Mouse (Mus musculus): Measurements from ENCODE around the gene Vdac2. TPM values are rescaled to one million over a fixed set of nuclear protein-coding genes. Genes with fewer than 3 reads are reported as not detected.

The Vdac2 gene
- polyA plus RNA-seq, 1 experiment from 2014 or later, result 129 TPM

DNA sequence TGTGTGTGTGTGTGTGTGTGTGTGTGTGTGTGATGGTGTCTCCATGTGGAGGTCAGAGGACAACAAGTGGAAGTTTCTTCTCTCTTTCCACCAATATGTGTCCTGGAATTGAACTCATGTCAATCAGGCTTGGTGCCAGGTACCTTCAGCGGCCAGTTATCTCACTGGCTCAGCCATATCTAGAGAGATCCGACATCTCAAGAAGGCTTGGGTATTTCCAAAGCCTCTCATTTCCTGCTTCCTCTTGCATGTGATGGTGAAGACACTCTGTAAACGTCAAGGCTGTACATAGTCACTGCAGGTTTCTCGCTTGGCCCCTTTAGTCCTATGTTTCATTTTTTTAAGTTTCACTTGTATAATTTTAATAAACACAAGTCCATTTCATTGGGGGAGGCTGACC, 11.8 kb upstream of the Vdac2 start:
- peak; percentile 25; the same call in 1 of the 2 replicates for ATAC-seq
- H3K27ac ChIP-seq (ENCODE audit: low read depth), result peak overlapping the region; percentile 60
- no peaks in the 10 kb centered on the region for H3K36me3 ChIP-seq (replicated peaks; ENCODE audit: insufficient read depth, low read length)
- no peak overlapping the region for H3K9ac ChIP-seq (replicated peaks)
- H3K27me3 ChIP-seq (ENCODE audit: insufficient read depth, low read length), result no peaks in the 10 kb centered on the region
- WGBS (ENCODE audit: insufficient replicate concordance), result 44% methylated on average over 4 of the region's 4 CpGs
- 0 out of 2 replicates have a peak, but pooled peaks have one; percentile 20 for TF ChIP-seq EP300 (IDR thresholded peaks at IDR 0.05; ENCODE audit: low read depth)
- no peak for TF ChIP-seq CTCF (IDR thresholded peaks at IDR 0.05; ENCODE audit: low read depth)
- H3K4me3 ChIP-seq (ENCODE audit: low read depth, low read length), result no peak overlapping the region
- H3K9me3 ChIP-seq (ENCODE audit: low read length), result no peaks in the 10 kb centered on the region
- H3K4me2 ChIP-seq (ENCODE audit: low read depth, low read length), result no peak overlapping the region
- peaks cover 10% of the 10 kb centered on the region for H3K4me1 ChIP-seq (ENCODE audit: insufficient read depth)
- DNase-seq, result no peak

DNA sequence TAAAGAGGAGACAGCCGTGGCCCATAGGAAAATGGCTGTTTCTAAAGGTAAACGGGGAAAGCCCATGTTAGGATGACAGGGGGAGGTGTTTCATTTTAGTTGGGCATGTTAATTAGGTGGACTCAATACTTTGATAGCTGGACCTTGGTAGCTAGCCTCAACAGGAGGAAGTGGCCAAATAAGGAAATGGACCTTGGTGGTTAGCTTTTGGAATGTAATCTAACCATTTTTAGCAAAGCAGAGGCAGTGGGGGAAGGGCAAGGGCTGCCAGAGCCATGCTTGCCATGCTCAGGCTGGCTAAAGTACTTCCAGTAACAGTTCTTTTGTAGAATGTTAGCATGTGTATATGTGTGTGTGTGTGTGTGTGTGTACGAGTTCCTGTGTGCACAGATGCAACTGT, 11.2 kb upstream of the Vdac2 start:
- whole genome bisulfite sequencing (ENCODE audit: insufficient replicate concordance), result 67% methylated on average over 3 of the region's 3 CpGs
- peak overlapping the region; percentile 60 for H3K27ac ChIP-seq (ENCODE audit: low read depth)
- no peak for TF ChIP-seq EP300 (IDR thresholded peaks at IDR 0.05; ENCODE audit: low read depth)

GRCm38 (mm10) chr14:21814606-21815005, 10.4 kb upstream of the Vdac2 start:
- 84% methylated on average over 4 of the region's 4 CpGs for WGBS (ENCODE audit: insufficient replicate concordance)

More for the DNA sequence above, 11.2 kb upstream of the Vdac2 start:
- peaks cover 8% of the 10 kb centered on the region for H3K4me1 ChIP-seq (ENCODE audit: insufficient read depth)
- DNase-seq (no peak), ATAC-seq (no peak)
- H3K4me2 ChIP-seq (ENCODE audit: low read depth, low read length), result no peak overlapping the region
- no peak overlapping the region for H3K4me3 ChIP-seq (ENCODE audit: low read depth, low read length)
- H3K27me3 ChIP-seq (ENCODE audit: insufficient read depth, low read length), result no peaks in the 10 kb centered on the region
- no peak overlapping the region for H3K9ac ChIP-seq (replicated peaks)
- no peaks in the 10 kb centered on the region for H3K36me3 ChIP-seq (replicated peaks; ENCODE audit: insufficient read depth, low read length)
- no peaks in the 10 kb centered on the region for H3K9me3 ChIP-seq (ENCODE audit: low read length)

DNA sequence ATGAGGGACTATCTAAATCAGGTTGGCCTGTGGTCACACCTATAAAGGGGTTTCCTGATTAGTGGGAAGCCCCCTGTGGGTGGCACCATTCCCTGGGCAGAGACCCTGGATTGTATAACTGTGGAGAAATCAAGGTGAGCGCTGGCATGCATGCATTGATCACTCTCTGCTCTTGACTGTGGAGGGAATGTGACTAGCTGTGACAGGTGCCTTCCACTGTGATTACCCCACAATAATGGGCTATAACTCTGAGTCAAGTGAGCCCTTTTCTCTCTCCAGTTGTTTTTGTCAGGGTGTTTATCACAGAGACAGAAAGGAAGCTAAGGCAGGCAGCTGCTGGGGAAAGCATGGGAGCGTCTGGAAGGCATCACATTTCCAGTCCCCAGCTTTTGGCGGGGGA, 8.8 kb upstream of the Vdac2 start:
- TF ChIP-seq EP300 (IDR thresholded peaks at IDR 0.05; ENCODE audit: low read depth), result no peak
- TF ChIP-seq CTCF (IDR thresholded peaks at IDR 0.05; ENCODE audit: low read depth), result no peak
- ATAC-seq, result no peak
- 72% methylated on average over 3 of the region's 3 CpGs for WGBS (ENCODE audit: insufficient replicate concordance)

More at GRCm38 (mm10) chr14:21814606-21815005, 10.4 kb upstream of the Vdac2 start:
- peaks cover 8% of the 10 kb centered on the region for H3K4me1 ChIP-seq (ENCODE audit: insufficient read depth)
- no peaks in the 10 kb centered on the region for H3K9me3 ChIP-seq (ENCODE audit: low read length)
- H3K4me3 ChIP-seq (ENCODE audit: low read depth, low read length), result no peak overlapping the region
- H3K27me3 ChIP-seq (ENCODE audit: insufficient read depth, low read length), result no peaks in the 10 kb centered on the region
- H3K4me2 ChIP-seq (ENCODE audit: low read depth, low read length), result no peak overlapping the region
- no peak overlapping the region for H3K9ac ChIP-seq (replicated peaks)
- DNase-seq, result no peak
- H3K36me3 ChIP-seq (replicated peaks; ENCODE audit: insufficient read depth, low read length), result no peaks in the 10 kb centered on the region
- no peak for ATAC-seq
- TF ChIP-seq EP300 (IDR thresholded peaks at IDR 0.05; ENCODE audit: low read depth), result no peak
- TF ChIP-seq CTCF (IDR thresholded peaks at IDR 0.05; ENCODE audit: low read depth), result no peak
- H3K27ac ChIP-seq (ENCODE audit: low read depth), result no peak overlapping the region

GRCm38 (mm10) chr14:21817453-21817852, 7.6 kb upstream of the Vdac2 start:
- H3K27me3 ChIP-seq (ENCODE audit: insufficient read depth, low read length), result no peaks in the 10 kb centered on the region
- no peaks in the 10 kb centered on the region for H3K9me3 ChIP-seq (ENCODE audit: low read length)
- peaks cover 8% of the 10 kb centered on the region for H3K4me1 ChIP-seq (ENCODE audit: insufficient read depth)
- H3K4me2 ChIP-seq (ENCODE audit: low read depth, low read length), result no peak overlapping the region
- 58% methylated on average over 4 of the region's 4 CpGs for WGBS (ENCODE audit: insufficient replicate concordance)
- H3K9ac ChIP-seq (replicated peaks), result no peak overlapping the region
- DNase-seq (no peak), ATAC-seq (no peak)
- no peak for TF ChIP-seq CTCF (IDR thresholded peaks at IDR 0.05; ENCODE audit: low read depth)
- TF ChIP-seq EP300 (IDR thresholded peaks at IDR 0.05; ENCODE audit: low read depth), result no peak
- H3K27ac ChIP-seq (ENCODE audit: low read depth), result no peak overlapping the region
- no peak overlapping the region for H3K4me3 ChIP-seq (ENCODE audit: low read depth, low read length)
- H3K36me3 ChIP-seq (replicated peaks; ENCODE audit: insufficient read depth, low read length), result no peaks in the 10 kb centered on the region

More for the DNA sequence above, 8.8 kb upstream of the Vdac2 start:
- no peak overlapping the region for H3K4me3 ChIP-seq (ENCODE audit: low read depth, low read length)
- H3K36me3 ChIP-seq (replicated peaks; ENCODE audit: insufficient read depth, low read length), result no peaks in the 10 kb centered on the region
- no peaks in the 10 kb centered on the region for H3K27me3 ChIP-seq (ENCODE audit: insufficient read depth, low read length)
- no peak overlapping the region for H3K9ac ChIP-seq (replicated peaks)
- no peak for DNase-seq
- H3K9me3 ChIP-seq (ENCODE audit: low read length), result no peaks in the 10 kb centered on the region
- H3K4me2 ChIP-seq (ENCODE audit: low read depth, low read length), result no peak overlapping the region
- peaks cover 8% of the 10 kb centered on the region for H3K4me1 ChIP-seq (ENCODE audit: insufficient read depth)
- H3K27ac ChIP-seq (ENCODE audit: low read depth), result no peak overlapping the region

GRCm38 (mm10) chr14:21820880-21821505, 4.0 kb upstream of the Vdac2 start:
- DNase-seq (no peak), ATAC-seq (no peak)
- WGBS (ENCODE audit: insufficient replicate concordance), result 81% methylated on average over 4 of the region's 4 CpGs
- Histone ChIP-seq H3K4me3 (ENCODE audit: low read depth, low read length) (no peak overlapping the region), H3K9ac (replicated peaks) (no peak overlapping the region), H3K9me3 (ENCODE audit: low read length) (no peaks in the 10 kb centered on the region), H3K4me2 (ENCODE audit: low read depth, low read length) (no peak overlapping the region), H3K36me3 (replicated peaks; ENCODE audit: insufficient read depth, low read length) (no peaks in the 10 kb centered on the region), H3K27me3 (ENCODE audit: insufficient read depth, low read length) (no peaks in the 10 kb centered on the region), H3K4me1 (ENCODE audit: insufficient read depth) (peaks cover 14% of the 10 kb centered on the region), H3K27ac (ENCODE audit: low read depth) (no peak overlapping the region)
- no peak for TF ChIP-seq EP300 (IDR thresholded peaks at IDR 0.05; ENCODE audit: low read depth)
- TF ChIP-seq CTCF (IDR thresholded peaks at IDR 0.05; ENCODE audit: low read depth), result peak; percentile 57
